Comparison of ENCODE assay signal across 7 mouse cellular contexts in genomic region chr2:91278749-91279371, GRCm38 (mm10). TPM values are rescaled to one million over a fixed set of nuclear protein-coding genes. Genes with fewer than 3 reads are reported as not detected.
DNase-seq lines count a peak whose midpoint lies in the region; ATAC-seq lines count a peak whose summit lies in the region.

No protein-coding gene starts in this region.

- H3K9ac ChIP-seq in limb, embryonic 12.5 days (replicated peaks): no peak overlapping the region
- H3K9ac ChIP-seq in midbrain, embryonic 16.5 days (ENCODE audit: low read depth, low read length): no peak overlapping the region

- 40% methylated on average over 10 of the region's 10 CpGs for WGBS in hindbrain, embryonic 10.5 days
- WGBS in limb, embryonic 12.5 days: 37% methylated on average over 10 of the region's 10 CpGs
- WGBS in midbrain, embryonic 16.5 days: 41% methylated on average over 10 of the region's 10 CpGs

- peaks cover 52% of the 10 kb centered on the region for H3K36me3 ChIP-seq in hindbrain, embryonic 10.5 days
- H3K36me3 ChIP-seq in limb, embryonic 12.5 days: peaks cover 50% of the 10 kb centered on the region
- H3K36me3 ChIP-seq in midbrain, embryonic 16.5 days (ENCODE audit: control insufficient read depth, insufficient read depth, low read length): peaks cover 17% of the 10 kb centered on the region

- H3K9me3 ChIP-seq in hindbrain, embryonic 10.5 days: no peaks in the 10 kb centered on the region
- no peaks in the 10 kb centered on the region for H3K9me3 ChIP-seq in limb, embryonic 12.5 days
- no peaks in the 10 kb centered on the region for H3K9me3 ChIP-seq in midbrain, embryonic 16.5 days (replicated peaks; ENCODE audit: control insufficient read depth, low read length, poor library complexity, severe bottlenecking)

- no peak overlapping the region for H3K4me2 ChIP-seq in limb, embryonic 12.5 days
- H3K4me2 ChIP-seq in midbrain, embryonic 16.5 days (ENCODE audit: low read length): no peak overlapping the region

- H3K4me3 ChIP-seq in hindbrain, embryonic 10.5 days: no peak overlapping the region
- no peak overlapping the region for H3K4me3 ChIP-seq in limb, embryonic 12.5 days (replicated peaks)
- no peak overlapping the region for H3K4me3 ChIP-seq in midbrain, embryonic 16.5 days (ENCODE audit: low read depth, low read length)

- no peak for ATAC-seq in limb, embryonic 12.5 days (ENCODE audit: insufficient number of reproducible peaks, insufficient read depth, low FRiP score, low TSS enrichment, low read depth)
- ATAC-seq in midbrain, embryonic 16.5 days: peak; percentile 78
- ATAC-seq in monocyte, adult 5-6 weeks (replicated peaks; ENCODE audit: insufficient number of reproducible peaks, low FRiP score, low TSS enrichment, poor library complexity, severe bottlenecking): no peak

- peak overlapping the region; percentile 54; the same call in 1 of the 2 replicates for H3K27ac ChIP-seq in hindbrain, embryonic 10.5 days
- 0 out of 2 replicates have a peak overlapping the region, but pooled peaks have one; percentile 23 for H3K27ac ChIP-seq in limb, embryonic 12.5 days
- H3K27ac ChIP-seq in midbrain, embryonic 16.5 days (ENCODE audit: low read length): no peak overlapping the region

- DNase-seq in 3134 (ENCODE audit: extremely low read depth, insufficient read length, low spot score): peak; percentile 22
- DNase-seq in 3T3-L1 (ENCODE audit: low read depth, low spot score): peak; percentile 78
- peak; percentile 68 to 73 for DNase-seq in cerebellum, postnatal 36 days
- peak; percentile 74 for DNase-seq in hindbrain, embryonic 10.5 days (ENCODE audit: low spot score)

- H3K27me3 ChIP-seq in hindbrain, embryonic 10.5 days (ENCODE audit: insufficient read depth, poor library complexity, severe bottlenecking): no peaks in the 10 kb centered on the region
- no peaks in the 10 kb centered on the region for H3K27me3 ChIP-seq in limb, embryonic 12.5 days
- H3K27me3 ChIP-seq in midbrain, embryonic 16.5 days (ENCODE audit: control insufficient read depth, insufficient read depth, low read depth, low read length): no peaks in the 10 kb centered on the region

- H3K4me1 ChIP-seq in hindbrain, embryonic 10.5 days (replicated peaks): peaks cover 24% of the 10 kb centered on the region
- H3K4me1 ChIP-seq in limb, embryonic 12.5 days (replicated peaks): peaks cover 24% of the 10 kb centered on the region
- H3K4me1 ChIP-seq in midbrain, embryonic 16.5 days (ENCODE audit: control insufficient read depth, insufficient read depth, low read length): no peaks in the 10 kb centered on the region

RNA-seq across cellular contexts. Expression of gene Arfgap2, which starts 14.1 kb away (rescaled TPM):
- 93.6 and 94.4 TPM in 2 replicates for polyA plus RNA-seq in hindbrain, embryonic 10.5 days (2016; fragmentation: Nextera tagmentation; extraction: Ambion mirVana)
- polyA plus RNA-seq in limb, embryonic 12.5 days (2016; fragmentation: Nextera tagmentation; extraction: Ambion mirVana): 99.9 and 108 TPM in 2 replicates
- 73.0 and 74.4 TPM in 2 replicates for polyA plus RNA-seq in midbrain, embryonic 16.5 days (2015; fragmentation: Nextera tagmentation; extraction: Ambion mirVana)
- 34.0 to 45.8 TPM (median 35.3 TPM) in 3 replicates for total RNA-seq in monocyte, adult 5-6 weeks (2017)

RNA-seq across cellular contexts. Expression of gene Pacsin3, which starts 23.1 kb away (rescaled TPM):
- 30.0 and 38.5 TPM in 2 replicates for polyA plus RNA-seq in hindbrain, embryonic 10.5 days (2016; fragmentation: Nextera tagmentation; extraction: Ambion mirVana)
- polyA plus RNA-seq in limb, embryonic 12.5 days (2016; fragmentation: Nextera tagmentation; extraction: Ambion mirVana): 44.7 and 44.8 TPM in 2 replicates
- polyA plus RNA-seq in midbrain, embryonic 16.5 days (2015; fragmentation: Nextera tagmentation; extraction: Ambion mirVana): 9.7 and 17.5 TPM in 2 replicates
- 0.53 TPM in 1 of 3 replicates, not detected in the others for total RNA-seq in monocyte, adult 5-6 weeks (2017)

RNA-seq across cellular contexts. Expression of gene Ddb2, which starts 42.1 kb away (rescaled TPM):
- polyA plus RNA-seq in hindbrain, embryonic 10.5 days (2016; fragmentation: Nextera tagmentation; extraction: Ambion mirVana): 8.3 and 10.5 TPM in 2 replicates
- 18.0 and 19.6 TPM in 2 replicates for polyA plus RNA-seq in limb, embryonic 12.5 days (2016; fragmentation: Nextera tagmentation; extraction: Ambion mirVana)
- 18.1 and 18.4 TPM in 2 replicates for polyA plus RNA-seq in midbrain, embryonic 16.5 days (2015; fragmentation: Nextera tagmentation; extraction: Ambion mirVana)
- 8.5 to 15.4 TPM (median 8.8 TPM) in 3 replicates for total RNA-seq in monocyte, adult 5-6 weeks (2017)

Comparison
In these comparisons a context has a peak if more than half of its experiments do, and no peak if none do; other contexts are left out.
1. DNase-seq: peak in every context shown above with its lines; median percentile 78 in 3T3-L1; 74 in hindbrain, embryonic 10.5 days; 70 in cerebellum, postnatal 36 days; 22 in 3134.